Mouse (Mus musculus): Measurements from ENCODE around the gene Rgs9. TPM values are rescaled to one million over a fixed set of nuclear protein-coding genes. Genes with fewer than 3 reads are reported as not detected.
"Not testable (repeated sequence)": the region's sequence is repeated elsewhere in the genome, so short reads cannot be mapped to it uniquely, and the experiment has no call there.

Rgs9 gene
- polyA plus RNA-seq (2015; fragmentation: Nextera tagmentation; extraction: Ambion mirVana) = 17.5 and 18.8 TPM in 2 replicates

- Histone ChIP-seq H3K9ac (ENCODE audit: low read depth, low read length) (peak within 1 kb of the TSS; percentile 68), H3K4me1 (ENCODE audit: control insufficient read depth, insufficient read depth, low read length) (peaks cover 16% of the 10 kb centered on the region), H3K4me2 (ENCODE audit: low read length) (peak within 1 kb of the TSS; percentile 66), H3K9me3 (replicated peaks; ENCODE audit: control insufficient read depth, low read length, poor library complexity, severe bottlenecking) (no peaks in the 10 kb centered on the region; the same call in 1 of the 2 replicates), H3K4me3 (ENCODE audit: low read depth, low read length) (peak within 1 kb of the TSS; percentile 53), H3K27ac (ENCODE audit: low read length) (peak within 1 kb of the TSS; percentile 43), H3K36me3 (ENCODE audit: control insufficient read depth, insufficient read depth, low read length) (no peaks in the 10 kb centered on the region), H3K27me3 (ENCODE audit: control insufficient read depth, insufficient read depth, low read depth, low read length) (no peaks in the 10 kb centered on the region)
- ATAC-seq = peak; percentile 96
- WGBS = 1% methylated on average over 37 of the region's 37 CpGs
Measured at GRCm38 (mm10) chr11:109297710-109298375, at the start of gene Rgs9. Rgs9 (minus strand) TSS chr11:109298129.

- Histone ChIP-seq H3K36me3 (ENCODE audit: control insufficient read depth, insufficient read depth, low read length) (no peaks in the 10 kb centered on the region), H3K9ac (ENCODE audit: low read depth, low read length) (no peak overlapping the region), H3K9me3 (replicated peaks; ENCODE audit: control insufficient read depth, low read length, poor library complexity, severe bottlenecking) (no peaks in the 10 kb centered on the region), H3K4me2 (ENCODE audit: low read length) (no peak overlapping the region), H3K4me3 (ENCODE audit: low read depth, low read length) (no peak overlapping the region), H3K4me1 (ENCODE audit: control insufficient read depth, insufficient read depth, low read length) (no peaks in the 10 kb centered on the region), H3K27ac (ENCODE audit: low read length) (no peak overlapping the region), H3K27me3 (ENCODE audit: control insufficient read depth, insufficient read depth, low read depth, low read length) (no peaks in the 10 kb centered on the region)
- WGBS = 63% methylated on average over 10 of the region's 10 CpGs
- no peak; the same call in 1 of the 2 replicates for ATAC-seq
Measured at GRCm38 (mm10) chr11:109347242-109347959, 49.5 kb upstream of the Rgs9 start.

- no peaks in the 10 kb centered on the region for H3K36me3 ChIP-seq (ENCODE audit: control insufficient read depth, insufficient read depth, low read length)
Measured at GRCm38 (mm10) chr11:109343991-109344599, 46.2 kb upstream of the Rgs9 start.

GRCm38 (mm10) chr11:109343558-109343957 is 45.6 kb upstream of the Rgs9 start:
- no peak overlapping the region for H3K4me2 ChIP-seq (ENCODE audit: low read length)
- no peak overlapping the region for H3K9ac ChIP-seq (ENCODE audit: low read depth, low read length)
- H3K4me3 ChIP-seq (ENCODE audit: low read depth, low read length) = no peak overlapping the region
- H3K9me3 ChIP-seq (replicated peaks; ENCODE audit: control insufficient read depth, low read length, poor library complexity, severe bottlenecking) = no peaks in the 10 kb centered on the region
- no peaks in the 10 kb centered on the region for H3K36me3 ChIP-seq (ENCODE audit: control insufficient read depth, insufficient read depth, low read length)
- no peaks in the 10 kb centered on the region for H3K27me3 ChIP-seq (ENCODE audit: control insufficient read depth, insufficient read depth, low read depth, low read length)
- no peaks in the 10 kb centered on the region for H3K4me1 ChIP-seq (ENCODE audit: control insufficient read depth, insufficient read depth, low read length)
- WGBS = 32% methylated on average over 7 of the region's 7 CpGs
- ATAC-seq = no peak
- no peak overlapping the region for H3K27ac ChIP-seq (ENCODE audit: low read length)

More at GRCm38 (mm10) chr11:109343991-109344599, 46.2 kb upstream of the Rgs9 start:
- no peak overlapping the region for H3K27ac ChIP-seq (ENCODE audit: low read length)
- H3K4me1 ChIP-seq (ENCODE audit: control insufficient read depth, insufficient read depth, low read length) = no peaks in the 10 kb centered on the region
- H3K27me3 ChIP-seq (ENCODE audit: control insufficient read depth, insufficient read depth, low read depth, low read length) = no peaks in the 10 kb centered on the region
- no peak overlapping the region for H3K4me3 ChIP-seq (ENCODE audit: low read depth, low read length)
- H3K9ac ChIP-seq (ENCODE audit: low read depth, low read length) = no peak overlapping the region
- WGBS = 30% methylated on average over 10 of the region's 10 CpGs
- no peak overlapping the region for H3K4me2 ChIP-seq (ENCODE audit: low read length)
- ATAC-seq = no peak
- no peaks in the 10 kb centered on the region for H3K9me3 ChIP-seq (replicated peaks; ENCODE audit: control insufficient read depth, low read length, poor library complexity, severe bottlenecking)

GRCm38 (mm10) chr11:109342666-109343065 is 44.7 kb upstream of the Rgs9 start:
- H3K4me1 ChIP-seq (ENCODE audit: control insufficient read depth, insufficient read depth, low read length); H3K9ac ChIP-seq (ENCODE audit: low read depth, low read length): not testable (repeated sequence)
- WGBS = 100% methylated on average over 3 of the region's 4 CpGs

GRCm38 (mm10) chr11:109340541-109340940 is 42.6 kb upstream of the Rgs9 start:
- ATAC-seq = no peak
- 81% methylated on average over 5 of the region's 5 CpGs for WGBS

More at GRCm38 (mm10) chr11:109342666-109343065, 44.7 kb upstream of the Rgs9 start:
- H3K36me3 ChIP-seq (ENCODE audit: control insufficient read depth, insufficient read depth, low read length); H3K4me3 ChIP-seq (ENCODE audit: low read depth, low read length); ATAC-seq; H3K4me2 ChIP-seq (ENCODE audit: low read length); H3K27ac ChIP-seq (ENCODE audit: low read length); H3K9me3 ChIP-seq (replicated peaks; ENCODE audit: control insufficient read depth, low read length, poor library complexity, severe bottlenecking); H3K27me3 ChIP-seq (ENCODE audit: control insufficient read depth, insufficient read depth, low read depth, low read length): not testable (repeated sequence)

GRCm38 (mm10) chr11:109339155-109339938 is 41.4 kb upstream of the Rgs9 start:
- H3K9ac ChIP-seq (ENCODE audit: low read depth, low read length) = no peak overlapping the region
- no peaks in the 10 kb centered on the region for H3K27me3 ChIP-seq (ENCODE audit: control insufficient read depth, insufficient read depth, low read depth, low read length)
- no peaks in the 10 kb centered on the region for H3K9me3 ChIP-seq (replicated peaks; ENCODE audit: control insufficient read depth, low read length, poor library complexity, severe bottlenecking)
- H3K4me2 ChIP-seq (ENCODE audit: low read length) = no peak overlapping the region
- H3K4me1 ChIP-seq (ENCODE audit: control insufficient read depth, insufficient read depth, low read length) = no peaks in the 10 kb centered on the region
- ATAC-seq = no peak
- no peaks in the 10 kb centered on the region for H3K36me3 ChIP-seq (ENCODE audit: control insufficient read depth, insufficient read depth, low read length)
- no peak overlapping the region for H3K4me3 ChIP-seq (ENCODE audit: low read depth, low read length)
- 96% methylated on average over 8 of the region's 8 CpGs for WGBS
- no peak overlapping the region for H3K27ac ChIP-seq (ENCODE audit: low read length)

More at GRCm38 (mm10) chr11:109340541-109340940, 42.6 kb upstream of the Rgs9 start:
- no peaks in the 10 kb centered on the region for H3K27me3 ChIP-seq (ENCODE audit: control insufficient read depth, insufficient read depth, low read depth, low read length)
- H3K4me3 ChIP-seq (ENCODE audit: low read depth, low read length) = no peak overlapping the region
- H3K4me2 ChIP-seq (ENCODE audit: low read length) = no peak overlapping the region
- H3K9ac ChIP-seq (ENCODE audit: low read depth, low read length) = no peak overlapping the region
- H3K9me3 ChIP-seq (replicated peaks; ENCODE audit: control insufficient read depth, low read length, poor library complexity, severe bottlenecking) = no peaks in the 10 kb centered on the region
- no peaks in the 10 kb centered on the region for H3K4me1 ChIP-seq (ENCODE audit: control insufficient read depth, insufficient read depth, low read length)
- H3K36me3 ChIP-seq (ENCODE audit: control insufficient read depth, insufficient read depth, low read length) = no peaks in the 10 kb centered on the region
- no peak overlapping the region for H3K27ac ChIP-seq (ENCODE audit: low read length)

- Histone ChIP-seq H3K4me2 (ENCODE audit: low read length) (no peak overlapping the region), H3K36me3 (ENCODE audit: control insufficient read depth, insufficient read depth, low read length) (no peaks in the 10 kb centered on the region), H3K27me3 (ENCODE audit: control insufficient read depth, insufficient read depth, low read depth, low read length) (no peaks in the 10 kb centered on the region), H3K4me1 (ENCODE audit: control insufficient read depth, insufficient read depth, low read length) (peaks cover 4% of the 10 kb centered on the region; the same call in 1 of the 2 replicates), H3K27ac (ENCODE audit: low read length) (no peak overlapping the region), H3K9ac (ENCODE audit: low read depth, low read length) (no peak overlapping the region), H3K4me3 (ENCODE audit: low read depth, low read length) (no peak overlapping the region), H3K9me3 (replicated peaks; ENCODE audit: control insufficient read depth, low read length, poor library complexity, severe bottlenecking) (no peaks in the 10 kb centered on the region)
- ATAC-seq = no peak
- 52% methylated on average over 6 of the region's 6 CpGs for WGBS
Measured at GRCm38 (mm10) chr11:109335890-109336289, 38.0 kb upstream of the Rgs9 start.
